Mouse (Mus musculus): ENCODE measurements around the gene Cnnm3. TPM values are rescaled to one million over a fixed set of nuclear protein-coding genes. Genes with fewer than 3 reads are reported as not detected.

Cnnm3 gene
- polyA plus RNA-seq, 1 experiment, result 13.0 TPM

- no peak overlapping the region for H3K4me3 ChIP-seq (ENCODE audit: low read depth, low read length)
- H3K27me3 ChIP-seq (ENCODE audit: control insufficient read depth, insufficient read depth, low read length), result no peaks in the 10 kb centered on the region
- no peaks in the 10 kb centered on the region for H3K4me1 ChIP-seq (ENCODE audit: control insufficient read depth, insufficient read depth, insufficient read length, low read length)
- no peak overlapping the region for H3K27ac ChIP-seq (ENCODE audit: insufficient read depth, low read depth, low read length)
- WGBS, result 87% methylated on average over 12 of the region's 12 CpGs
- peaks cover 16% of the 10 kb centered on the region for H3K36me3 ChIP-seq (ENCODE audit: control insufficient read depth, insufficient read depth, low read length)
- no peak for TF ChIP-seq POLR2A (IDR thresholded peaks at IDR 0.05; ENCODE audit: low read depth, low read length)
- no peak for TF ChIP-seq CTCF (IDR thresholded peaks at IDR 0.05; ENCODE audit: extremely low read depth, insufficient read length, insufficient replicate concordance, low read depth, low read length)
Measured at GRCm38 (mm10) chr1:36540807-36541206, 29.1 kb downstream of the Cnnm3 start.

- H3K36me3 ChIP-seq (ENCODE audit: control insufficient read depth, insufficient read depth, low read length), result peaks cover 16% of the 10 kb centered on the region
- WGBS, result 96% methylated on average over 16 of the region's 16 CpGs
- H3K4me3 ChIP-seq (ENCODE audit: low read depth, low read length), result no peak overlapping the region
- H3K4me1 ChIP-seq (ENCODE audit: control insufficient read depth, insufficient read depth, insufficient read length, low read length), result no peaks in the 10 kb centered on the region
- H3K27ac ChIP-seq (ENCODE audit: insufficient read depth, low read depth, low read length), result no peak overlapping the region
- TF ChIP-seq POLR2A (IDR thresholded peaks at IDR 0.05; ENCODE audit: low read depth, low read length) (no peak), CTCF (IDR thresholded peaks at IDR 0.05; ENCODE audit: extremely low read depth, insufficient read length, insufficient replicate concordance, low read depth, low read length) (no peak)
- H3K27me3 ChIP-seq (ENCODE audit: control insufficient read depth, insufficient read depth, low read length), result no peaks in the 10 kb centered on the region
Measured at GRCm38 (mm10) chr1:36541844-36542243, 30.2 kb downstream of the Cnnm3 start.

DNA sequence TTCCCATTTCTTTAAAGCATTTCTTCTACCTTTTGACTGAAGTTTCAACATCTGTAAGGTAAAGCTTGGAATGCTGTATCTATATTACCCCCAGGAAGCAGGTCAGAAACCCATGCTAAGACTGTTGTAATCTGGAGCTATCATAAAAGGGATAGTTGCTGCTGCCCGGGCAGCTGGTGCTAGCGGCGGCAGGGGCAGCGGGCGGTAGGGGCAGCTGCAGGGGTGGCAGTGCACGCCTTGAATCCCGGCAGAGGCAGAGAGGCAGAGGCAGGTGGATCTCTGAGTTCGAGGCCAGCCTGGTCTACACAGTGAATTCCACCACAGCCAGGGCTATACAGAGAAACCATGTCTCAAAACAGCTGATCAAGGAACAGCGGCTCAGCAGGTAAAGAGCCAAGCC, 31.3 kb downstream of the Cnnm3 start:
- TF ChIP-seq POLR2A (IDR thresholded peaks at IDR 0.05; ENCODE audit: low read depth, low read length) (no peak), CTCF (IDR thresholded peaks at IDR 0.05; ENCODE audit: extremely low read depth, insufficient read length, insufficient replicate concordance, low read depth, low read length) (no peak)
- Histone ChIP-seq H3K4me1 (ENCODE audit: control insufficient read depth, insufficient read depth, insufficient read length, low read length) (peaks cover 3% of the 10 kb centered on the region; the same call in 1 of the 2 replicates), H3K27me3 (ENCODE audit: control insufficient read depth, insufficient read depth, low read length) (no peaks in the 10 kb centered on the region), H3K4me3 (ENCODE audit: low read depth, low read length) (no peak overlapping the region), H3K27ac (ENCODE audit: insufficient read depth, low read depth, low read length) (no peak overlapping the region), H3K36me3 (ENCODE audit: control insufficient read depth, insufficient read depth, low read length) (peaks cover 16% of the 10 kb centered on the region)
- WGBS, result 88% methylated on average over 9 of the region's 9 CpGs

- TF ChIP-seq CTCF (IDR thresholded peaks at IDR 0.05; ENCODE audit: extremely low read depth, insufficient read length, insufficient replicate concordance, low read depth, low read length) (no peak), POLR2A (IDR thresholded peaks at IDR 0.05; ENCODE audit: low read depth, low read length) (no peak)
- Histone ChIP-seq H3K27ac (ENCODE audit: insufficient read depth, low read depth, low read length) (no peak overlapping the region), H3K4me3 (ENCODE audit: low read depth, low read length) (no peak overlapping the region), H3K27me3 (ENCODE audit: control insufficient read depth, insufficient read depth, low read length) (no peaks in the 10 kb centered on the region), H3K36me3 (ENCODE audit: control insufficient read depth, insufficient read depth, low read length) (peaks cover 19% of the 10 kb centered on the region), H3K4me1 (ENCODE audit: control insufficient read depth, insufficient read depth, insufficient read length, low read length) (peaks cover 3% of the 10 kb centered on the region; the same call in 1 of the 2 replicates)
- 65% methylated on average over 2 of the region's 2 CpGs for WGBS
Measured at GRCm38 (mm10) chr1:36545382-36545781, 33.7 kb downstream of the Cnnm3 start.

DNA sequence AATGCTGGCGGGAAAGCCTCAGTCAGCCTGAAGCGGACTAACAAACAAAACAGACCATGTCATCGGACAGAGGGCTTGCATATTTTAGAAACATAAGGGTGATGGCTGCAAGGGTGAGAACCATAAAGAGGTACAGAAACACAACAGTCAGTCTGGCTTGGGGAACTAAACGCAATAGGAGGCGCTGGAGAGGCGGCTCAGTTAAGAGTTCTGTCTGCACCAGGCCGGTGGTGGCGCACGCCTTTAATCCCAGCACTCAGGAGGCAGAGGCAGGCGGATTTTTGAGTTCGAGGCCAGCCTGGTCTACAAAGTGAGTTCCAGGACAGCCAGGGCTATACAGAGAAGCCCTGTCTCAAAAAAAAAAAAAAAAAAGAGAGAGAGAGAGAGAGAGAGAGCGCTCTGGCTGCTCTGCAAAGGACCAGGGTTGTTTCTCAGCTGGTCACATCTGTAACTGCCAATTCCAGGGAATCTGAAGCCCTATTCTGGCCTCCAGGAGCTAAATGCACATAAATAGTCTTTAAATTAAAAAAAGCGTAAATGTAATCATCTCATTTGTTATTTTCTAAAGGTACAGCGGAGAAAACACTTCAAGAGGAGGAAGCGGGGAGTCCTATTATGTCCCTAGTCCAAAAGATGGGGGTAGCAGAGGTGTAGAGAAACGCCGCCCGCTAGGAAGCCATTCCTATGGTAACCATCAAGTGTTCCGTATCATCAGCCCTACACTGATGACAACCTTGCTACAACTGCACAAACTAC, 34.4 kb downstream of the Cnnm3 start:
- H3K36me3 ChIP-seq (ENCODE audit: control insufficient read depth, insufficient read depth, low read length), result peaks cover 14% of the 10 kb centered on the region
- no peak overlapping the region for H3K27ac ChIP-seq (ENCODE audit: insufficient read depth, low read depth, low read length)
- 69% methylated on average over 19 of the region's 19 CpGs for WGBS
- no peak overlapping the region for H3K4me3 ChIP-seq (ENCODE audit: low read depth, low read length)
- H3K27me3 ChIP-seq (ENCODE audit: control insufficient read depth, insufficient read depth, low read length), result no peaks in the 10 kb centered on the region
- H3K4me1 ChIP-seq (ENCODE audit: control insufficient read depth, insufficient read depth, insufficient read length, low read length), result peaks cover 3% of the 10 kb centered on the region; the same call in 1 of the 2 replicates
- TF ChIP-seq POLR2A (IDR thresholded peaks at IDR 0.05; ENCODE audit: low read depth, low read length), result no peak
- no peak for TF ChIP-seq CTCF (IDR thresholded peaks at IDR 0.05; ENCODE audit: extremely low read depth, insufficient read length, insufficient replicate concordance, low read depth, low read length)

- peak within 1 kb of the TSS; percentile 76 for H3K4me3 ChIP-seq (ENCODE audit: low read depth, low read length)
- peaks cover 7% of the 10 kb centered on the region; the same call in 1 of the 2 replicates for H3K36me3 ChIP-seq (ENCODE audit: control insufficient read depth, insufficient read depth, low read length)
- under 1% methylated on average over 43 of the region's 43 CpGs for WGBS
- H3K27me3 ChIP-seq (ENCODE audit: control insufficient read depth, insufficient read depth, low read length), result no peaks in the 10 kb centered on the region
- TF ChIP-seq POLR2A (IDR thresholded peaks at IDR 0.05; ENCODE audit: low read depth, low read length) (peak; percentile 61; the same call in 1 of the 2 replicates), CTCF (IDR thresholded peaks at IDR 0.05; ENCODE audit: extremely low read depth, insufficient read length, insufficient replicate concordance, low read depth, low read length) (peak; percentile 96)
- peaks cover 3% of the 10 kb centered on the region; the same call in 1 of the 2 replicates for H3K4me1 ChIP-seq (ENCODE audit: control insufficient read depth, insufficient read depth, insufficient read length, low read length)
- peak within 1 kb of the TSS; percentile 27 for H3K27ac ChIP-seq (ENCODE audit: insufficient read depth, low read depth, low read length)
Measured at GRCm38 (mm10) chr1:36546888-36547471, 35.3 kb downstream of the Cnnm3 start, which contains the start of gene Ankrd39. Ankrd39 (minus strand) TSS chr1:36547445.

Data from small intestine, adult 2 months (tissue).